In the genomic region with DNA sequence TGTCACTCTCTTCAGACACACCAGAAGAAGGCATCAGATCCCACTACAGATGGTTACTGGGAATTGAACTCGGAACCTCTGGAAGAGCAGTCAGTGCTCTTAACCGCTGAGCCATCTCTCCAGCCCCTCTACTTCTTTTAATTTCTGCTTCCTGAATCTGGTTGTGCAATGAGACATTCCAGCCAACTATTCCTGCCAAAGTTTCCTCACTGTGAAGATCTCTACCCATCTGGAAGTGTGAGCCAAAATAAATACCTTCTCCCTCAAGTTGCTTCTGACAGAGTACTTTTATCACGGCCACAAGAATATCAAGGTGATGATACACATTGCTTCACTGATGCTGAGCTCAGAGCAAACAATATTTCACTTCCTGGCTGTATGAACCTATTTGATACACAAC, we compare ENCODE assay signal across 17 mouse cellular contexts.
"Had no signal": no experiment of that assay in that cellular context is flagged by ENCODE, and none has a peak within 500 bp of the region (broad histone marks: within the 10 kb centered on the region; RNA-seq: fewer than 3 reads in every experiment).

No protein-coding gene starts in this region.

- H3K4me3 ChIP-seq: liver, embryonic 13.5 days; midbrain, embryonic 13.5 days had no signal

- H3K27ac ChIP-seq: liver, embryonic 13.5 days; macrophage; midbrain, embryonic 13.5 days; stomach, postnatal 0 days had no signal

- H3K4me1 ChIP-seq: liver, embryonic 13.5 days; midbrain, embryonic 13.5 days had no signal

- H3K9ac ChIP-seq: liver, embryonic 13.5 days; lung, embryonic 14.5 days; midbrain, embryonic 13.5 days had no signal

- ATAC-seq: intestine, embryonic 16.5 days; lung, postnatal 0 days; midbrain, embryonic 13.5 days had no signal

- H3K36me3 ChIP-seq: liver, embryonic 13.5 days; midbrain, embryonic 13.5 days had no signal

- H3K9me3 ChIP-seq: liver, embryonic 13.5 days; midbrain, embryonic 13.5 days had no signal

- H3K27me3 ChIP-seq: liver, embryonic 13.5 days; midbrain, embryonic 13.5 days had no signal

- H3K4me2 ChIP-seq: liver, embryonic 13.5 days; lung, embryonic 14.5 days; midbrain, embryonic 13.5 days had no signal

- DNase-seq: kidney, adult 18-20 months; kidney, adult 9 months; kidney, postnatal 14 days; kidney, postnatal 4 days; liver, embryonic 13.5 days; lung, embryonic 14.5 days; right cerebral cortex, adult 18-20 months; right cerebral cortex, postnatal 14 days; right cerebral cortex, postnatal 4 days; thymus, adult 2 months; thymus, postnatal 14 days; thymus, postnatal 4 days had no signal
